Mouse (Mus musculus) forebrain, embryonic 12.5 days (tissue): Measurements from ENCODE around the gene Col28a1. TPM values are rescaled to one million over a fixed set of nuclear protein-coding genes. Genes with fewer than 3 reads are reported as not detected.
A peak's percentile ranks its signal among the peaks of the same experiment; 100 is the strongest.

Source experiments
- ATAC-seq: fragments of 200-750 bp; cut with Nextera tagmentation; 2 replicates; pipeline ENCODE4 v1.8.0; 2017; ENCODE audit warnings: moderate TSS enrichment; ENCODE audit not compliant: low FRiP score
- H3K27ac ChIP-seq: fragments of 300-500 bp; sonication (generic); 2 replicates; pipeline ENCODE4 v1.5.1; 2016; ENCODE audit warnings: mild to moderate bottlenecking
- H3K27me3 ChIP-seq: fragments of 300-500 bp; sonication (generic); 2 replicates; pipeline ENCODE4 v1.6.1; 2016; ENCODE audit warnings: mild to moderate bottlenecking
- H3K36me3 ChIP-seq: fragments of 300-500 bp; sonication (generic); replicated peaks from 2 replicates; pipeline ENCODE4 v1.6.1; 2016; ENCODE audit warnings: mild to moderate bottlenecking
- H3K4me1 ChIP-seq: fragments of 300-500 bp; sonication (generic); 2 replicates; pipeline ENCODE4 v1.6.1; 2016
- H3K4me2 ChIP-seq: fragments of 300-500 bp; sonication (generic); 2 replicates; pipeline ENCODE4 v1.6.1; 2016; ENCODE audit warnings: mild to moderate bottlenecking, moderate library complexity
- H3K4me3 ChIP-seq: fragments of 300-500 bp; sonication (generic); replicated peaks from 2 replicates; pipeline ENCODE4 v1.5.1; 2016; ENCODE audit warnings: mild to moderate bottlenecking
- H3K9ac ChIP-seq: fragments of 300-500 bp; sonication (generic); 2 replicates; pipeline ENCODE4 v1.6.1; 2016; ENCODE audit warnings: mild to moderate bottlenecking
- H3K9me3 ChIP-seq: fragments of 300-500 bp; sonication (generic); 2 replicates; pipeline ENCODE4 v1.6.1; 2016
- WGBS: fragments of 180-500 bp; shearing (Covaris S2); methylation state at CpG from one replicate; pipeline ENCODE4 v1.1.7; 2016; 5-methylcytosine and 5-hydroxymethylcytosine counted together
- polyA plus RNA-seq: library from polyadenylated mRNA; unstranded; fragments of >200 nt; fragmentation: Nextera tagmentation; extraction: Ambion mirVana; gene quantifications from 2 replicates; pipeline ENCODE4 v1.2.1, GENCODE M21; 2016

Gene Col28a1
- polyA plus RNA-seq, 1 experiment from 2014 or later = not detected

DNA sequence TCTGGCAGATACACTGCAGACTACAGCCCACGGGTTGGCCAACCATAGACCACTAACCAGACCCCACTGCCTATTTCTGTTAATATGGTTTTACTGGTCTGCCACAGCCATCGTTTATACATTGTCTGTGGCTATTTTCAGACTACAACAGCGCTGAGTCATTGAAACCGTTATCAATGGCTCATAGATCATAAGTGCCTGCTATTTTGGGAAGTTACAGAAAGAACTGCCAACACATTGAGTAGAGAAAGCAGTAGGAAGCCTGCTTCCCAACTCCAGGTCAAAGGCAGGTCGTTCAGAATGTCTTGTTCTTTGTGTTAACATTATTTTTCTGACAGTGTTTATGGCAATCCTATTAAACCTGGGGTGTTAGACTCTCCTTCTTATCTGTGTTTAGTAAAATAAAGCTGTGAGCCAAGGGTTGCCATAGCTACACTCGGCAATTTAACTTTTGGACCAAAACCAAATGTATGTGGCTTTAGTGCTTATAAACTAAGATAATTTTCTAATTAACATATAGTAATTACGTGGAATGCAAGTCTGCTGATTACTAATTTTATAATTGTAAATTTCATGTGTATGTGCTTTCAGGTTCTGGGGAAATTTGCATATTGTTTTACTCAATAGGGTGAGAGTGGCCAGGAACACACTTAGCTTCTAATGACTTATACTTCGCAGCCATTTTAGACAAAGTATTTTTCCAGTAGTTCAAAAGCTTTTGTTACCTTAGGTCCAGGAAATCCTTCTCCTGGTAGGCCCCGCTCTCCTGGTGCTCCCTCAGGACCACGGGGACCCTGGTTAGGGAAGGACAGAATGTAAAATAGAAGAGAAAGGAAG, 86.3 kb downstream of the Col28a1 start:
- no peaks in the 10 kb centered on the region for H3K27me3 ChIP-seq
- H3K4me3 ChIP-seq = no peak overlapping the region
- H3K9ac ChIP-seq = no peak overlapping the region
- H3K36me3 ChIP-seq = no peaks in the 10 kb centered on the region
- H3K4me2 ChIP-seq = no peak overlapping the region
- no peaks in the 10 kb centered on the region for H3K4me1 ChIP-seq
- H3K9me3 ChIP-seq = no peaks in the 10 kb centered on the region
- no peak overlapping the region for H3K27ac ChIP-seq
- no peak for ATAC-seq
- WGBS = 78% methylated on average over 10 of the region's 10 CpGs

DNA sequence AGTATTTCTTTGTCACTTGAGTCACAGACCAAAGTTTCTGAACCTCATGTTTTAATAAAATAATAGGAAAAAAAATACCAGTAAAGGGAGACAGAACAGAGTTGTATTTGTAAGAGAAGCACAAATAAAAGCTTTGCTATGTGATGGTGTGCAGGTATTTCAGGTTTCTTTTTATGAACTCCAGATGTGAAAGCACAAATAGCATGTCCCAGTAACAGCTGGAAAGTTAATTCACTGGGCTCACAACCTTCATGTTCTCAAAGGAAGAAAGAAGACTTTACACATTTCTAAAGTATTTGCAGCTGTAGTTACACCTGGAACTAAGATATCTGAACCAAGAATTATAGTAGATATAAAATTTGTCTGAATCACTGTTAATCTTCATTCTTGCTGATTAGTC, 91.2 kb downstream of the Col28a1 start:
- Histone ChIP-seq H3K27me3 (no peaks in the 10 kb centered on the region), H3K9me3 (no peaks in the 10 kb centered on the region), H3K4me1 (no peaks in the 10 kb centered on the region), H3K4me2 (no peak overlapping the region), H3K9ac (no peak overlapping the region), H3K36me3 (no peaks in the 10 kb centered on the region), H3K27ac (no peak overlapping the region), H3K4me3 (no peak overlapping the region)
- ATAC-seq = no peak

GRCm38 (mm10) chr6:8095856-8096255, 96.6 kb downstream of the Col28a1 start:
- no peak for ATAC-seq
- Histone ChIP-seq H3K4me2 (no peak overlapping the region), H3K4me1 (no peaks in the 10 kb centered on the region), H3K9ac (no peak overlapping the region), H3K36me3 (no peaks in the 10 kb centered on the region), H3K9me3 (no peaks in the 10 kb centered on the region), H3K27ac (no peak overlapping the region), H3K27me3 (no peaks in the 10 kb centered on the region), H3K4me3 (no peak overlapping the region)
- WGBS = 73% methylated on average over 3 of the region's 3 CpGs

DNA sequence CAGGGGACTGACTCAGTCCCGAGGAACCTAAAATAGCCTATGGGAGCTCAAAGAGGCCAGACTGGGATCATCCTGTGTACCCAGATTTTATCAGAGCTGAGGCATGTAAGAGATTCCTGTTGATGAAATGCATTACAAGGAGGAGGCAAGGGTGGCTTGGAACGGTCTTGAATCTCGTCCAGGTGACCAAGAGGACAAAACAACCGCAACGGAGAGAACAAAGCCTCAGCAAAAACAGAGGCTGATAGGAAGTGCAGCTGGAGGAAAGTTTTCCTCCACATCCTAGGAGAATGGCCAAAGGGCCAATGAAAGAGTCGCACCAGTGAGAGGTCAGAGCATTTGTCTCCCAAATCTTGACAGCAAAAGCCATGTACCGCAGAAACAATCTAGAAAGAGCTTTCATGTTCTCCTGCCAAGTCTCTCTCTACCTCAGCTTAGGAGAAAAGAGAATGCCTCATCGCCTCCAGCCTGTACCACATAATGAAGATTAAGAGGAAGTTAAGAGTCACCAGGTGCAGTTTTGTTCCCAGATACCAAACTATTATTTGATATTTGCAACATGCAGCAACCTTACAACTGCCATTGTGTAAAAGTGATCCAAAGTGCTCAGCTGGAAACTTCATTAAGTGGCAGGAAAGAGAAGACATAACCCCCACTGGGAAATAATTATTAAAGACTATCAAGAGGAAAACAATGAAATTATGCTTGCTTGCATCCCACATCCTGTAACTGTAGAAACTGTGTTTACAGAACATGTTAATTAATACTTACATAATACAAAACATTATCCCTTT, 98.1 kb downstream of the Col28a1 start:
- Histone ChIP-seq H3K4me3 (no peak overlapping the region), H3K27me3 (no peaks in the 10 kb centered on the region), H3K9me3 (no peaks in the 10 kb centered on the region), H3K27ac (no peak overlapping the region), H3K9ac (no peak overlapping the region), H3K4me1 (no peaks in the 10 kb centered on the region), H3K36me3 (no peaks in the 10 kb centered on the region), H3K4me2 (no peak overlapping the region)
- no peak for ATAC-seq
- WGBS = 86% methylated on average over 8 of the region's 8 CpGs

DNA sequence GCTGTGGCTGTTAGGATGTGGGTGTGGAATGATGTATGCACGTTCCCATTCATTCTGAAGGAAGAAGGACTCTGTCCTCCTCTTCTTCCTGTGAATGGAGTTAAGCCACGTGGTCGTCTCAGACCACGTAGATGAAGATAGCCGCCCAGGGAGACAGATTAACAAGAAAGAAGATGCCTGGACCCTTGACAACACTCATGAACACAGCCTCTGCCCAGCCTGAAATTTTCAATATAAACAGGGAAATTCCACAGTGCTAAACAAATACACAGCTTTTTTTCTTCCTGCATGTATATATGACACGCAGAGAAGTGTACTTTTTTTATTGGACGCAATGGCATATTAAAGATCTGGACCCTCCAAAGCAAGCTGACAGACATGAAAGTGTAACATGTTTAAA, 98.9 kb downstream of the Col28a1 start:
- Histone ChIP-seq H3K4me1 (no peaks in the 10 kb centered on the region), H3K27ac (no peak overlapping the region), H3K9me3 (no peaks in the 10 kb centered on the region), H3K9ac (no peak overlapping the region), H3K36me3 (no peaks in the 10 kb centered on the region), H3K4me3 (no peak overlapping the region), H3K4me2 (no peak overlapping the region), H3K27me3 (no peaks in the 10 kb centered on the region)
- WGBS = 90% methylated on average over 7 of the region's 7 CpGs
- ATAC-seq = no peak

- 0 out of 2 replicates have a peak, but pooled peaks have one; percentile 51 for ATAC-seq
- Histone ChIP-seq H3K9me3 (no peaks in the 10 kb centered on the region), H3K27ac (no peak overlapping the region), H3K4me1 (no peaks in the 10 kb centered on the region), H3K4me2 (no peak overlapping the region), H3K36me3 (no peaks in the 10 kb centered on the region), H3K9ac (no peak overlapping the region), H3K27me3 (no peaks in the 10 kb centered on the region), H3K4me3 (no peak overlapping the region)
- WGBS = 59% methylated on average over 3 of the region's 3 CpGs
Measured at GRCm38 (mm10) chr6:8086847-8087246, 105.6 kb downstream of the Col28a1 start.

GRCm38 (mm10) chr6:8084806-8085205, 107.6 kb downstream of the Col28a1 start:
- no peak overlapping the region for H3K27ac ChIP-seq
- H3K4me1 ChIP-seq = no peaks in the 10 kb centered on the region
- no peak overlapping the region for H3K4me2 ChIP-seq
- no peak overlapping the region for H3K4me3 ChIP-seq
- H3K27me3 ChIP-seq = no peaks in the 10 kb centered on the region
- no peaks in the 10 kb centered on the region for H3K36me3 ChIP-seq
- H3K9me3 ChIP-seq = no peaks in the 10 kb centered on the region
- no peak for ATAC-seq
- no peak overlapping the region for H3K9ac ChIP-seq
- 74% methylated on average over 7 of the region's 7 CpGs for WGBS

DNA sequence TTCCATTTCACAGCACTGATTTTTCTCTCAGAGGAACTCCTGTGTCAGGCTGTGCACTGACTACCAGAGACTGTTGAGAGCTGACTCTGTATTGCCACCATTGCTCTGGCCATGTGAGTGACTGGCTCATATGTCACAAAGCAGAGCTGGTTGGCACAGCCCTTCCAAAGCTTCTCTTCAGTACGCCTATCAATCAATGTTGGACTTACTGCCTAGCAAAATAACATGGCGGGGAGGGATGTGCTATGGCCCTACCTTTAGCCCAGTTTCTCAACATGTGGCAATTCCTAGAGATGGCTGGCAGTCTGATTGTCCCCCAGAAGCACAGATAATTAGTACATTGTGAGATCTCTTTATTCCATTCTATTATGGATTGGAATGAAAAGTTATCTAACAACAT, 109.2 kb downstream of the Col28a1 start:
- Histone ChIP-seq H3K27me3 (no peaks in the 10 kb centered on the region), H3K4me3 (no peak overlapping the region), H3K27ac (no peak overlapping the region), H3K9ac (no peak overlapping the region), H3K4me2 (no peak overlapping the region), H3K9me3 (no peaks in the 10 kb centered on the region), H3K36me3 (no peaks in the 10 kb centered on the region), H3K4me1 (no peaks in the 10 kb centered on the region)
- no peak for ATAC-seq
- WGBS = 78% methylated on average over 2 of the region's 2 CpGs

DNA sequence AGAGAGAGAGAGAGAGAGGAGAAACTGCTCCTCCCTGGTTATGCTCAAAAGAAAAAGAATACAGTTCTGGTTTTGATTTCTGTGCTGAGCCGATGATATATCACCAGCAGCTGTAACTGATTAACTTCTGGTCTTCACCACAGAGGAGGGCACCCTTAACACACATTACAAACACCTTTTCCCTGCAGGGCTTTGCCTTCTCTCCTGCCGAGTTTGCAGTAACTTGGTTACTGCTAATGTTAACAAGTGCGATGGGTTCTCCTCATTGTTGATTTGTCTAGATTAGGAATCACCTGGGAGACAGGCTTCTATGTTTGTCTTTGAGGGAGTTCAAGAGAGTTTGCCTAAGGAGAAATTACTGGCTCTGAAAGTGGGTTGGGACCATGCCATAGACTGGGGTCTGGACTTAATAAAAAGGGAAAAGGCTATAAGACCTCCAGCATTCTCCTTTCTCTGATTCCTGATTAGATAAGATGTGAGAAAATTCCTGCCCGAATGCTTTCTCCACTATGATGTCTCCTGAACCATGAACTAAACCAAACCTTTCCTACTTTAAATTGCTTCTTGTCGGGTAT, 114.8 kb downstream of the Col28a1 start:
- Histone ChIP-seq H3K27me3 (no peaks in the 10 kb centered on the region), H3K36me3 (no peaks in the 10 kb centered on the region), H3K9ac (no peak overlapping the region), H3K4me1 (no peaks in the 10 kb centered on the region), H3K4me3 (no peak overlapping the region), H3K9me3 (no peaks in the 10 kb centered on the region), H3K27ac (no peak overlapping the region), H3K4me2 (no peak overlapping the region)
- 77% methylated on average over 5 of the region's 5 CpGs for WGBS
- no peak for ATAC-seq

DNA sequence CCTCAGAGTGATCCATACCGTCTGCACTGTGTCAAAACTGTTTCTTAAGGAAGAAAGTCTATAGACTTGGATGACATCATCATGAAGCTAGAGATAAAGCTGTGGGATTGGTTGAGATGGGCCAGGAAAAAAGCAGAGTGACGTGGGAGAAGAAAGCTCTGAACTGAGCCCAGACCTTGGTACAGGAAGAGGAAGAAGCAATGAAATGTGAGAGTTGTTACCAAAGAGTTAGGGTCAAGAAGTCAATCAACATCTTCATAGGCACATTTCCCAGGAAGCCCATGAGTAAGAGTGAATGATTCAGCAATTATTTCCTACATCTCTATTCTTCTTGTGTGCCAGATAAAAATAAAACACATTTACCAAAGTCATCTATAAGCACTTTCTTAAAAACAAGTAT, 117.5 kb downstream of the Col28a1 start:
- Histone ChIP-seq H3K4me2 (no peak overlapping the region), H3K4me1 (no peaks in the 10 kb centered on the region), H3K36me3 (no peaks in the 10 kb centered on the region), H3K9ac (no peak overlapping the region), H3K9me3 (no peaks in the 10 kb centered on the region), H3K4me3 (no peak overlapping the region), H3K27me3 (no peaks in the 10 kb centered on the region), H3K27ac (no peak overlapping the region)
- ATAC-seq = no peak
- 85% methylated on average over 2 of the region's 2 CpGs for WGBS

- Histone ChIP-seq H3K4me3 (no peak overlapping the region), H3K27ac (no peak overlapping the region), H3K4me2 (no peak overlapping the region), H3K36me3 (no peaks in the 10 kb centered on the region), H3K9ac (no peak overlapping the region), H3K27me3 (no peaks in the 10 kb centered on the region), H3K9me3 (no peaks in the 10 kb centered on the region), H3K4me1 (no peaks in the 10 kb centered on the region)
- 91% methylated on average over 5 of the region's 5 CpGs for WGBS
- no peak for ATAC-seq
Measured at GRCm38 (mm10) chr6:8068979-8069378, 123.4 kb downstream of the Col28a1 start.

DNA sequence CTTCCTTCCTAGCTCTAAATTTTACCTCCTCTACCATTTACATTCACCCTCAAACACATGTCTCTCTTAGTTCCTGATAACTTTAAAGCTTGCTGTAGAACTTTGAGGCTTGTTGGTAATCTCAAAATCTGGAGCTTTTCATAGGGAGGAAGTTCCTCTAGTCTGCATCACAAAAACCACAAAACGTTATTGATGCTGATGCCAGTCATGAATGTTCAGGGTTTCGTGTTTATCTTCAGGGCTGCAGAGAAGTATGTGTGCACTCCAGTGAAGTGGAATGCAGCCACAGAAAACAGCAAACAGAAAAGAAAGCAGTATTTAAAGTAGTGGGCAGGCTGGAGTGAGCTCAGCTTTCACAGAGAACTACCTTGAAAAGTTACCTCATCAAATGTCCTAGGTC, 124.0 kb downstream of the Col28a1 start:
- no peaks in the 10 kb centered on the region for H3K9me3 ChIP-seq
- H3K4me1 ChIP-seq = no peaks in the 10 kb centered on the region
- no peak overlapping the region for H3K9ac ChIP-seq
- whole genome bisulfite sequencing = 68% methylated on average over 2 of the region's 2 CpGs
- ATAC-seq = no peak
- H3K27ac ChIP-seq = no peak overlapping the region
- H3K4me3 ChIP-seq = no peak overlapping the region
- H3K4me2 ChIP-seq = no peak overlapping the region
- H3K36me3 ChIP-seq = no peaks in the 10 kb centered on the region
- H3K27me3 ChIP-seq = no peaks in the 10 kb centered on the region
